Mouse (Mus musculus): Measurements from ENCODE around the gene Kcnn1.
A peak's percentile ranks its signal among the peaks of the same experiment; 100 is the strongest.
"Not testable (repeated sequence)": the region's sequence is repeated elsewhere in the genome, so short reads cannot be mapped to it uniquely, and the experiment has no call there.

Gene Kcnn1

DNA sequence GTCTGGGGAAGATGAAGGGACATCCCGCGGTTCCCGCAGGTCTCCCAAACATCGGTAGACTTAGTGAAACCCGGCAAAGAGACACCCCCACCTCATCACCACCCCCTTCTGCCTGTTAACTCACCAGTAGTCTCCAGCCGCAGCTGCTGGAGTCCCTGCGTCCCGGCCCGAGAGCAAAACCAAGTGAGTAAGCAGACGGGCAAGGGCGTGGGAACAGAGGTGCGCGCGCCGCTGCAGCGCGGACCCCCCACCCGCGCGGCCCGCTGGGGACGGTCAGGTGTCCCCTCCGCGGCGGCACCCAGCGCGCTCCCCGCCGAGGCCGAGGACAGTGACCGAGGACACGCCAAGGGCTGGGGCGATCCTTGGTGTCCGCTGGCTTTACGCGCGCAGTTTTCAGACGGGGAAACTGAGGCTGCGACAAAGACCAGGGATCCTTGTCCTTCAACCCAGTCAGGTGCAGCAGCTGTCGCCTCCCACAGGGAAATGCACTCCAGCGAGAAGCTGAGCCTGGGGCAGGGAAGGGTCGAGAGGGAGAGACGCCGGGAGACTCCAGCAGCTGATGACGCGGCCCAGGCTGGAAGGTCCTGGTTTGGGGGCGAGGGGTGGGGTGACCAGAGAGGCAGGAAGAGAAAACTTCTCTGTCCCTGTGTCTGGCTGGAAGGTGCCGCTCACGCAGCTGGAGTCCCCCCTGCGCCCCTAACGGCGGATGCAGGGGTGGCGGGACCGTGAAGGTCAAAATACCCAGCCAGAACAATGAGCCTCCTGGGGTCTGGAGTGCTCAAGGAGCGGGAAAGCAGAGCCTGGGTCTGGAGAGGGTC is at the start of gene Kcnn1:
Kcnn1 (minus strand) TSS at position 435 of the 818 bp plus-strand sequence.
- no peak for DNase-seq (ENCODE audit: low spot score)

DNA sequence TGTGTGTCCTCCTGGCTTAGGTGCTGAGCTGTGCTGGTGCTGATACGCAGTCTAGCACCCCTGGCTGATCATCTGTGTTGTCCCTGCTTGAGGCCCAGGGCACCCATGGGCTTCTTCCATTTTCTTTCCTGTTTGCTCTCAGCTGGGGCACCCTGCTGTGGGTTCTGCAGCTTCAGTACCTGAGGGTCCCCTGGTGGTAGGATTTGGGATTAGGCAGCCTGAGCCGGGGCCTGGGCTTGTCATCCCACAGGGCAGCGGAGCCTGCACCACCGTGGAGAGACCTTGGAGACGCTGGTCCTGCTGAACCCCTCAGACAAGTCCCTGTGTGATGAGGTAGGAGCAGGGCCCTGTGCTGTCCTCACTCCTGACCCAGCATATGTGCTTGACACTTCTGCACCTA is 48.5 kb upstream of the Kcnn1 start:
- no peak for DNase-seq (ENCODE audit: low spot score)

DNA sequence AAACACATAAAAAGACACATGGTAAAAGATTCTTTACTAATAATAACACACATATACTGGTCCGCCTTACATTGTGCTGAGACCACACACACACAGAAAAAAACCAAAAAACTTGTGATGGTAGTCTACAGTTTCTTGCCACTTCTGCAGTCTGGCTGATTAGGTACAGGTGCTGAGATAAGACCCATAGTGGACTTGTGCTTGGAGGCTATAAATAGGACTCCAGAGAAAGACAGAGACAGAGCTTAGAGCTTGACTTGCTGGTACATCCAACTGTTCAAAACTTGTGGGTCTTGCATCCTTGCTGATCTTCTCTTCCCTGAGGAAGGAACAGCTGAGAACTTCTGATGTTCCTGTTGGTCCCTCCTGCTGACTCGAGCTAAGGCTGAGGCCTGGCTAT is 44.5 kb upstream of the Kcnn1 start:
- DNase-seq (ENCODE audit: low spot score), result no peak

DNA sequence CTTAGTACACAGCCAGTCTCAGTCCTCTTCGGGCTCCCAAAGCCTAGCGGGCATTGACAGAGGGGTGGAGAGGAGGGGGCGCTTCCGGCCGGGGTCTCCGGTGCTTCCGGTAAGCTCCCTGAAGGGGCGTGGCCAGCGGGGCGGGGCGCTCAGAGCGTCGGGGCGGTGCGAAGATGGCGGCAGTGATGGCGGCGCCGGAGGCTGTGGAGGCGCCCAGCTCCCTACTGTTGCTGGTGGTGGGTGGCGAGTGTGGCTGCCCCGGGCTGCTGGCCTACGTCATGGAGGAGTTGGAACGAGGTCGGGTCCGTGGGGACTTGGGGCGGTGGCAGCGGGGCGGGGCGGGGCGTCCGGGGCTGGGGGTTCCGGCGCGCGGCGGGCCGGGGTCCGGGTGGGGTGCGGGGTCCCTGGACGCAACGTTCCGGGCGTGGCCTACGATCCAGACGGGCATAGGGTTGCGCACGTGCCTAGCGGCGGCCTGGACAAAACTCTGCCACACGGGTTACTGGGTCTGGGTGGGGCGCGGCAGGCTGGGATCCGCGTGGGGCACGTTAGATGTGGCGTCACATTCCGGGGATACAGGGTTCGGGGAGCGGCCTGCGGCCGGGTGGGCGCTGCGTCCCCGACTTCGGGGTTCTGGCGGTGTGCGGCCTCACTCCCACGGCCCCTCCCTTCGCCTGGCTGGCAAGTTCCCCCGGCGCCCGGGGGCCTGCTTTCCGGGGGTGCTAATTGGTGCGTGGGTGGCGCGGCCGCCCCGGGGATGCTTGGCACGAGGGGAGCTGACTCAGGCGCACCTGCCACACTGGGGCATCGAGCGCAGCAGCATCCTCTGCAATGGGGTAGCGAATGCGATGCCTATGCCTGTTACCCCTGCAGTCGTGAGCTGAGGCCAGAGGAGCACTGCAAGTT is 43.0 kb upstream of the Kcnn1 start, which contains the start of gene Map1s:
Map1s (plus strand) TSS at position 102 of the 906 bp plus-strand sequence.
- peak; percentile 86 for DNase-seq (ENCODE audit: low spot score)

GRCm38 (mm10) chr8:70905463-70905830 is 42.4 kb upstream of the Kcnn1 start:
- DNase-seq (ENCODE audit: low spot score), result no peak

DNA sequence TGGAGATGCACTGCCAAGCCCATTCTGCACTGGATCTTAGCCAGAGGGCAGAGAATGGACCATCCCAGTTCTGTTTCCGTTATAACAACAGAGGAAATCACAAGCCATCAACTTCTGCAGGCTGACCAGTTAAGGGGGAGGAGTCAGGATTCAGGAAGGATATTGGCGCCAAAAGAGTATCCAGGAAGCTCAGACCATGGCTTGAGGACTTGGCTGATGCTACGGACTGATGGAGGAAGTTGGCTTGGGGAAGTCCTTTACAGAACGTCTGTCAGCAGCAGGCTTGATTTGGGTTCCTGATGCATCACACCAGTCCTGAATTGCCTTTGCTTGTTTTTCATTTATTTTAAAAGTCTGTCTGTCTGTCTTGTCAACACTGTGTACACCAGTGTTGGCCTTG is 41.5 kb upstream of the Kcnn1 start:
- no peak for DNase-seq (ENCODE audit: low spot score)

DNA sequence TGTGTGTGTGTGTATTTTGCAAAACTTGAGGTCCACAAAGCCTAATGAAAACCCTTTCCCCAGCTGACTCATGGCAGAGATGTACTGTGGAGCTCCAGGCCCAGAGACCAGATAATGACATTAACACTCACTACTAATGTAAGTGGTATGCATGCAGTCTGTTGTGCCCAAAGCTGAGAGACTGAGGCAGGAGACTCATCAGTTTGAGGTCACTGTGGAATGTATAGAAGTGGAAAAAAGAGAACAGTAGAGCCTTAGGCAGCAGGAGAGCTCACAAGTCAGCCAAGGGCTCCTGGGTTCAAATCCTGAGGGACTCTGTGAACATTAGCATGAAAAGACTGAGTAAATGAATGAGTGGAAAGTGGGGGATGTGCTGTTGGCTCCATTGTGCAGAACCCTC is 40.5 kb upstream of the Kcnn1 start:
- no peak for DNase-seq (ENCODE audit: low spot score)

DNA sequence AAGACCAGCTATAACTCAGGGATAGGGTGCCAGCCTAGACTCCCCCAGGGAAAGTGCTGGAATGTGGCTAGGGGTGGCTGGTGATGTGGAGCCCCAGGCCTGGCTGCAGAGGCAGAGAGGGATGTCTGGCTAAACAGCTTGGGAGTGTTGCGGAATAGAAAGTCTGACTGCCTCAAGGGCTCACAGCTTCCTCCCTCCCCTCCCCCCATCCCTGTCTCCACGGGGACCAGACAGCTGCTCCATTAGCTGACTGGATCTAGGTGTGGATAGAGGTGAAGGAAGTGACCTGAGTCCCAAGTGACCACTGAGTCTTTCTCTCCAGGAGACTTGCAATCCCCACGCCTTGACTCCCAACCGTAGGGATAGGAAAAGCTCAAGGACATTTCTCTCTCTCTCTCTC is 40.1 kb upstream of the Kcnn1 start:
- DNase-seq (ENCODE audit: low spot score), result no peak

DNA sequence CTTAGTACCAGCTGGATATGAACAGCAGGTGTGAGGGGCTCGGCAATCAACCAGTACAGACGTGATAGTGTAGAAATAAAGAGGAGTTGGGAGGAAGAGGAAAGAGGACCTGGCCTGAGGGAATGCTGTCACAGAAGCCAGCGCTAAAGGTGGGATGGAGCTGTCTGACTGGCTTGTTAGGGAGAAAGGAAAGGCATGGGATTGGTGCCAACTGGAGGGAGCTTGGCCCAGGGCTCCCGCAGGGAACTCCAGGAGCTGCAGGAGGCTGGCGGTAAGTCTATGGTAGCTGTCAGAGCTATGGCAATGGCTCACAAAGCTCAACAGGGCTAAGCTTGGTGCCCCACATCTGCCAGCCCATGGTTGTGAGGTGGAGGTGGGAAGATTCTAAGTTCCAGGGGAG is 39.2 kb upstream of the Kcnn1 start:
- no peak for DNase-seq (ENCODE audit: low spot score)

DNA sequence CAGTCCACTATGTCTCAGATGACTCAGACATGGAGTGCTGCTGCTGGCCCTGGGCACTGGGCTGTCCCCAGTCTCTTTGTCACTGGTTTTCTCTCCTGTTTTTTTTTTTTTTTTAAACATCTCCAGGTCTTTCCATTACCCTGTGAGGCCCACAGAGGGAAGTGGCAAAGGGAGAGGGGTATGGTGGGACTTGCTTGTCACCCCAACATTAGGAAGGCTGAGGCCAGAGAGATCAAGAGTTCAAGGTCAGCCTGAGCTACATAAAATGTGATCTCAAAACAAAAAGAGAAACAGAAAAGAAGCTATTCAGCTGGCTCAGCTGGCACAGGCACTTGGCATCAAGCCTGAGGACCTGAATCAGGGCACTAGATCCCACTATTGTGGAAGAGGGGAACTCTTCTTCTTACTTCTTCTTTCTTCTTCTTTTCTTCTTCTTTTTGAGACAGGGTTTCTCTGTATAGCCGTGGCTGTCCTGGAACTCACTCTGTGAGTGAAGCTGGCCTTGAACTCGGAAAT is 37.9 kb upstream of the Kcnn1 start:
- no peak for DNase-seq (ENCODE audit: low spot score)

DNA sequence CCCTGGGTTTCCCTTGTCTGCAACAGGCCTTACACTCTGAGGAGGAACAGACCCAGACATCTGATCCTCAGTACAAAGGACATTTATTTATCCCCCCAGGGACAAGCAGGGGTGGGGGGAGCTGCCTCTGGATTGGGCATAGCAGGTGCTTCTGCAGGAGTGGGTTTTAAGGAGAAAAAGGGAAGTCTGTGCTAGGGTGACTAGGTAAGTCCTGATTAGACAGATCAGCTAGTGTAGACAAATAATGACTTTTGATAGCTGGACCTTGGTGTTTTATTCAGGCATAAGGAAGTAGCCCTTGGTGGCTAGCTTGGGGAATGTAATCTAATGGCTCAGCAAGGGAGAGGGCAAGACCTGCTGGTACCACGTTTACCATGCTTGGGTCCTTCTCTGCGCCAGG is 36.2 kb upstream of the Kcnn1 start:
- no peak for DNase-seq (ENCODE audit: low spot score)

DNA sequence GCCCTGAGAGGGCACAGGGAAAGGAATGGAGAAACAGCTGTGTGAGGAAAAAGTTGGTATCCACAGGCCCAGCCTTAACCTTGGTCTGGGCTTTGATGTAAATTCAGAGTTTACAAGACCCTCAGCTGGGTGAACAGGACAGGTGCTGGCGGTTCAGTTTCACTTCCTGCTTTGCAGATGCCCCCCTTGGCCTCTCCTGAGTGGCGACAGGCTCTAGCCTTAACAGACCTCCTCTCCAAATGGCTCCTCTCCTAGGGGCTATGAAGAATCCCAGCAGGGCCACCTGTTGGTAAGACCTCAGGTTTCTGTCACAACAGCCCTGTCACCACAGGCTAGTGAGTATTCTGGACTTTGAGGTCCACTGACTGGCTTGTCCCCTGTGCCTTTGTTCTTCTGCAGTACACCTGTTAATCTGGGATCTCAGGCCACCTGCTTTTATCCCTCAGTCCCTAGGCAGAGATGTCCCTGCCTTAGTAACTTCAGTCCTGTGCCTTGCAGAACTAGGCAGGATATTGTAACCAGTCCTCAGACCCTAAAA is 35.7 kb upstream of the Kcnn1 start:
- no peak for DNase-seq (ENCODE audit: low spot score)

DNA sequence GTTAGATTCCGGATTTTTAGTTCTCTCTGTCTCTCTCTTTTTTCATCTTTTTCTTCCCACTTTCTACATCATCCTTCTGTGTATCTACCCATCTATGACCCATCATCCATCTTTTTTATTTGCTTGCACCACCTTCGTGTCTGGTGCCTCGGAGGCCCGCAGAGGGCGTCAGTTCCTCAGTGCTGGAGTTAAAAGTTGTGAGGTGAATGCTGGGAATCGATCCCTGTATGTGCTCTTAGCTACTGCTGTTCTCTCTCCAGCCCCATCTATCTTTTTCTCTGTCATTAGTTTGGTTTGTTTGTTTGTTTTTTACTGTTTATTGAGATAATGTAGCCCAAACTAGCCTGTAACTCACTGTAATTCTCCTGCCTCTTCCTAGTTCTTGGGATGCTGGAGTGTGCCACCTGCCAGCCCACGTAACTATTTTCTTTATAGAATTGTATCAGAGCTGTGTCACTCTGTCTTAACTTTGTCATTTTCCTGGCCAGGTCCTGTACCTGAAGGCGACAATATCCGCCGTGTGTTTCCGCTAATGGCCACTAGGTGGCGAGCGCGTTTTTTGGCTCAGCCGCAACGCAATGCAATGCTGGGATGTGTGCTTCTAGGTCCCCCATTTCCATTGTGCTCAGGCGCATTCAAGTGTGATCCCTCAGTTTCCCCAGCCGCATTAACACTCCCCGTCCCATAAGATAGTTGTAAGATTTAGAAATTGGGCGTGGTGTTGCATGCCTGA is 34.8 kb upstream of the Kcnn1 start:
- DNase-seq (ENCODE audit: low spot score), result peak; percentile 72

GRCm38 (mm10) chr8:70897021-70897680 is 34.1 kb upstream of the Kcnn1 start, which contains the start of gene Rpl18a:
Gene Rpl18a (minus strand): TSS chr8:70897412.
- peak; percentile 97 for DNase-seq (ENCODE audit: low spot score)

- DNase-seq (ENCODE audit: low spot score), result no peak
These were observed 33.4 kb upstream of the Kcnn1 start for GRCm38 (mm10) chr8:70896316-70897020.

- not testable (repeated sequence) for DNase-seq (ENCODE audit: low spot score)
These were observed 32.7 kb upstream of the Kcnn1 start for GRCm38 (mm10) chr8:70895571-70896259.

- no peak for DNase-seq (ENCODE audit: low spot score)
These were observed 31.9 kb upstream of the Kcnn1 start for GRCm38 (mm10) chr8:70894771-70895545.

DNA sequence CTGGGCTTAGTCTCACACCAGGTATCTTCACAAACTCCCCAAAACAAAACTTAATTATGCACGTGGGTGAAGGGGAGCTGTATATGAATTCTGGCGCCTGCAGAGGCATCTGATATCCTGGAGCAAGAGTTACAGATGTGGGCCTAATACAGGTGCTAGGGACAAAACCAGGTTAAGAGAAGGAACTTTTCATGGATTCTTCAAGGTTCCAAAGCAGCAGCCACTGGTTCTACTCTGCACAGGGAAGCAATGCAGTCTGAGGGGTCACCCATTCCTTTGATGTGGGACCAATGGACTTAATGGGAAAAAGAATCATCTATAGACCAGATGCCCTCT is 31.3 kb upstream of the Kcnn1 start:
- DNase-seq (ENCODE audit: low spot score), result no peak

- DNase-seq (ENCODE audit: low spot score), result peak; percentile 82
These were observed 30.8 kb upstream of the Kcnn1 start for GRCm38 (mm10) chr8:70893656-70894384.

Measured in yolk sac, embryonic 10.5 days (tissue).